Mouse (Mus musculus): ENCODE results near the gene Sfxn3.

DNA sequence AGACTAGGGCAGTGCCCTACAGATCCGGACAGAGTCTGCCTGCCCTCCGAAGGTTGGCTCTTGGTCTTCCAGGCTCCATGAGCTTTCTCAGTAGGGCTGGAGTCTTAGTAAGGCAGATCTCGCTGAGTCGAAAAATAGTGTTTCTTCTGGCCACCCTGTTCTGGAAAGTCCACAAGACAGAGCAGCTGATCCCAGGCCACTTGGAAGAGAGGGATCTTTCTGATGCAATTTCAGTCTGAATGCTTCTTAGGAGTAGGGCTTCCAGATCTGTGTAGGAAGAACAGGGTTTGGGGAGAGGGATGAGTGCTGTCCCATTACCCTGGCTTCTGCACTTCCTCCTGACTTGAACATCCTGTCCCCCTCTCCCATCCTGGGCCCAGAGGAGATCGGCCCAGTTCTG lies 1.7 kb upstream of the Sfxn3 start, which contains the start of gene Pdzd7:
- TF ChIP-seq EP300 (IDR thresholded peaks at IDR 0.05; ENCODE audit: low read depth in 1 of 2, low read length in 2 of 2) (no peak), POLR2AphosphoS2 (IDR thresholded peaks at IDR 0.05; ENCODE audit: low read length) (no peak), MAZ (IDR thresholded peaks at IDR 0.05; ENCODE audit: low read depth, low read length) (no peak), CTCF (IDR thresholded peaks at IDR 0.05 in 2 of 3, conservative IDR thresholded peaks at IDR 0.05 in 1 of 3; ENCODE audit: control insufficient read depth in 1 of 3, insufficient read depth in 1 of 3, low read depth in 2 of 3, low read length in 3 of 3, poor library complexity in 1 of 3, severe bottlenecking in 1 of 3) (no peak), TCF12 (IDR thresholded peaks at IDR 0.05; ENCODE audit: low read depth, low read length) (no peak)

Measured in MEL (cell line).